Mouse (Mus musculus) bone marrow macrophage, adult 2 months (primary cell): ENCODE data around the gene Lig3.

Source experiments
- CTCF ChIP-seq: IDR thresholded peaks from 2 replicates; pipeline ENCODE4 v1.5.1; 2012; ENCODE audit warnings: low read depth, mild to moderate bottlenecking, low read length, moderate library complexity
- POLR2A ChIP-seq: IDR thresholded peaks from 2 replicates; pipeline ENCODE4 v1.6.1; 2012; ENCODE audit warnings: mild to moderate bottlenecking, low read depth, low read length, borderline replicate concordance

DNA sequence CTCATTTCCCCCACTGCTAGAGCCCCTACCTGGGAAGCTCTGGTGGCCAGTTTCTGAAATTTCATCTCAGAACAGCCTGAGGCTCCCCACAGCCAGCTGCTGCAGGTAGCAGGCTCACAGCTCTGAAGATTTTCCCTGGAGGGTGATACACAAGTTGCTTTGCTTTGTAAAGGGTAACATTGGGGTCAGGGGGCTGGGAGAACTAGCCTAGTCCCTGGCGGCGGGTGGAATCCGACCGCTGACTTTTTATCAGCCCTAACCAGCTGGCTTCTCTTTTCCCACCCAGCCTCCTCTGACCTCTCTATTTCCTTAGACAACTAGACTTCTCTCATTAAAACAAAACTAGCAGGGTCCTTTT is 65.2 kb downstream of the Lig3 start:
- TF ChIP-seq CTCF (no peak), POLR2A (no peak)
